Mouse (Mus musculus): Measurements from ENCODE around the gene Vldlr. TPM values are rescaled to one million over a fixed set of nuclear protein-coding genes. Genes with fewer than 3 reads are reported as not detected.

Vldlr gene
- polyA plus RNA-seq, 1 experiment from 2014 or later, result 36.4 TPM

DNA sequence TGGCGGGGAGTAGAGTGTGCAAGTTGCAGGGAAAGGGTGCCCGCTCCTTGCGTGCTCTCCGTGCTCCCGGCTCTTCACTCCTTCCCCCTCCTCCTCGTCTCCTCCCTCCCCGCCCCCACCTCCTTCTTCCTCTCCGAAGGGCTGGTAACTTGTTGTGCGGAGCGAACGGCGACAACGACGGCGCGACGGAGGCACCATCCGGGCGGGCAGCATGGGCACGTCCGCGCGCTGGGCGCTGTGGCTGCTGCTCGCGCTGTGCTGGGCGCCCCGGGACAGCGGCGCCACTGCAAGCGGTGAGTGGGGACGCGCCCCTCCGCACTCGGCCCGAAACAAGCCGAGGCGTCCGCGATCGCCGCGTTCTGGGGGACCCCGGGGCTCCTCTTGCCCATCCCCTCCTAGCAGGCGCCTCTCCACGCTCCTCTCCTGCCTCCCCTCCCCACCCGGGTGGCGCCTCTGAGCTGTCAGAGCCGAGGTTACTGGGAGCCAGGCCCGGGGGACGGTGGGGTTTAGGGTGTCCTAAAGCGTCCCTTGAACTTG, 1.2 kb downstream of the Vldlr start:
- H3K9ac ChIP-seq, result peak overlapping the region; percentile 89
- peak overlapping the region; percentile 96 for H3K27ac ChIP-seq
- no peaks in the 10 kb centered on the region for H3K9me3 ChIP-seq
- peak overlapping the region; percentile 95 for H3K4me2 ChIP-seq
- H3K4me3 ChIP-seq, result peak overlapping the region; percentile 78
- WGBS, result 0% methylated on average over 51 of the region's 52 CpGs
- no peaks in the 10 kb centered on the region for H3K27me3 ChIP-seq (replicated peaks)
- ATAC-seq (replicated peaks), result peak; percentile 79
- H3K36me3 ChIP-seq (replicated peaks), result no peaks in the 10 kb centered on the region
- peaks cover 46% of the 10 kb centered on the region for H3K4me1 ChIP-seq

GRCm38 (mm10) chr19:27217941-27218411, 1.7 kb downstream of the Vldlr start:
- H3K4me2 ChIP-seq, result peak overlapping the region; percentile 95
- H3K4me3 ChIP-seq, result peak overlapping the region; percentile 78
- H3K9me3 ChIP-seq, result no peaks in the 10 kb centered on the region
- H3K27ac ChIP-seq, result peak overlapping the region; percentile 96
- no peaks in the 10 kb centered on the region for H3K36me3 ChIP-seq (replicated peaks)
- H3K27me3 ChIP-seq (replicated peaks), result no peaks in the 10 kb centered on the region
- under 1% methylated on average over 32 of the region's 32 CpGs for whole genome bisulfite sequencing
- ATAC-seq (replicated peaks), result peak; percentile 57
- peak overlapping the region; percentile 89 for H3K9ac ChIP-seq
- H3K4me1 ChIP-seq, result peaks cover 49% of the 10 kb centered on the region

- H3K36me3 ChIP-seq (replicated peaks), result no peaks in the 10 kb centered on the region
- peak overlapping the region; percentile 89 for H3K9ac ChIP-seq
- peak overlapping the region; percentile 78 for H3K4me3 ChIP-seq
- H3K4me1 ChIP-seq, result peaks cover 50% of the 10 kb centered on the region
- peak overlapping the region; percentile 95 for H3K4me2 ChIP-seq
- peak; percentile 32 for ATAC-seq (replicated peaks)
- no peaks in the 10 kb centered on the region for H3K27me3 ChIP-seq (replicated peaks)
- WGBS, result under 1% methylated on average over 30 of the region's 30 CpGs
- peak overlapping the region; percentile 96 for H3K27ac ChIP-seq
- no peaks in the 10 kb centered on the region for H3K9me3 ChIP-seq
These were observed 2.4 kb downstream of the Vldlr start for GRCm38 (mm10) chr19:27218561-27219262.

GRCm38 (mm10) chr19:27219586-27219985, 3.3 kb downstream of the Vldlr start:
- no peak for ATAC-seq (replicated peaks)
- H3K4me1 ChIP-seq, result peaks cover 50% of the 10 kb centered on the region
- no peak overlapping the region for H3K27ac ChIP-seq
- H3K4me2 ChIP-seq, result peak overlapping the region; percentile 95
- no peaks in the 10 kb centered on the region for H3K36me3 ChIP-seq (replicated peaks)
- H3K9ac ChIP-seq, result no peak overlapping the region
- H3K9me3 ChIP-seq, result no peaks in the 10 kb centered on the region
- peak overlapping the region; percentile 78 for H3K4me3 ChIP-seq
- H3K27me3 ChIP-seq (replicated peaks), result no peaks in the 10 kb centered on the region

- no peak overlapping the region for H3K4me3 ChIP-seq
- H3K27me3 ChIP-seq (replicated peaks), result no peaks in the 10 kb centered on the region
- no peak for ATAC-seq (replicated peaks)
- H3K4me1 ChIP-seq, result peaks cover 41% of the 10 kb centered on the region
- no peak overlapping the region for H3K9ac ChIP-seq
- WGBS, result 85% methylated on average over 6 of the region's 6 CpGs
- no peak overlapping the region for H3K4me2 ChIP-seq
- no peaks in the 10 kb centered on the region for H3K9me3 ChIP-seq
- no peaks in the 10 kb centered on the region for H3K36me3 ChIP-seq (replicated peaks)
- no peak overlapping the region for H3K27ac ChIP-seq
These were observed 6.8 kb downstream of the Vldlr start for GRCm38 (mm10) chr19:27223046-27223445.

GRCm38 (mm10) chr19:27224356-27224755, 8.1 kb downstream of the Vldlr start:
- WGBS, result 63% methylated on average over 1 of the region's 1 CpGs
- no peak for ATAC-seq (replicated peaks)

DNA sequence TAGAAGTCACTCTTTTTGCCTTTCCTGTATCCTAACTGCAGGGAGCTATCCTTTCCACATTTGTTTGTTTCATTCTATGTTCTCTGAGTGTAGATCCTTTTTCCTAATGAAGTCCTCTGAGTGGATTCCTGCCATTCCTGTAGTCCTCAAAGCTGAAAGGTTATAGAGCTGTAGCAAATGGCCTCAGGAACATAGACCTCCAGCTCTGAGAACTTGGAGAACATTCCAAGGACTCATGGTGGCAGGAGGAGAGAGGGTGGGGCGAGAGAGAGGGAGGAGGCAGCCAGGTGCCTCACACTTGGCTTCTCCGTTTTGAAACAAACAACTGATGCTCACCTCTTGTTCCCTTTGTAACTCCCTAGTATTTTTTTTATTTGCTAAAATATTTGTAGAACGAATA, 10.3 kb downstream of the Vldlr start:
- no peak overlapping the region for H3K9ac ChIP-seq
- H3K4me1 ChIP-seq, result peaks cover 8% of the 10 kb centered on the region
- ATAC-seq (replicated peaks), result no peak
- H3K27ac ChIP-seq, result no peak overlapping the region
- peaks cover 6% of the 10 kb centered on the region for H3K36me3 ChIP-seq (replicated peaks)
- no peak overlapping the region for H3K4me2 ChIP-seq
- H3K9me3 ChIP-seq, result no peaks in the 10 kb centered on the region
- whole genome bisulfite sequencing, result 77% methylated on average over 3 of the region's 3 CpGs
- H3K4me3 ChIP-seq, result no peak overlapping the region
- no peaks in the 10 kb centered on the region for H3K27me3 ChIP-seq (replicated peaks)

More at GRCm38 (mm10) chr19:27224356-27224755, 8.1 kb downstream of the Vldlr start:
- H3K9ac ChIP-seq, result no peak overlapping the region
- no peaks in the 10 kb centered on the region for H3K9me3 ChIP-seq
- no peaks in the 10 kb centered on the region for H3K36me3 ChIP-seq (replicated peaks)
- no peak overlapping the region for H3K27ac ChIP-seq
- no peak overlapping the region for H3K4me2 ChIP-seq
- no peak overlapping the region for H3K4me3 ChIP-seq
- H3K27me3 ChIP-seq (replicated peaks), result no peaks in the 10 kb centered on the region
- H3K4me1 ChIP-seq, result peaks cover 29% of the 10 kb centered on the region

GRCm38 (mm10) chr19:27227131-27227530, 10.8 kb downstream of the Vldlr start:
- H3K36me3 ChIP-seq (replicated peaks), result peaks cover 11% of the 10 kb centered on the region
- ATAC-seq (replicated peaks), result no peak
- no peak overlapping the region for H3K27ac ChIP-seq
- H3K4me1 ChIP-seq, result peaks cover 8% of the 10 kb centered on the region; the same call in 1 of the 2 replicates
- H3K9ac ChIP-seq, result no peak overlapping the region
- no peak overlapping the region for H3K4me3 ChIP-seq
- H3K27me3 ChIP-seq (replicated peaks), result no peaks in the 10 kb centered on the region
- H3K4me2 ChIP-seq, result no peak overlapping the region
- H3K9me3 ChIP-seq, result no peaks in the 10 kb centered on the region
- WGBS, result 51% methylated on average over 4 of the region's 4 CpGs

DNA sequence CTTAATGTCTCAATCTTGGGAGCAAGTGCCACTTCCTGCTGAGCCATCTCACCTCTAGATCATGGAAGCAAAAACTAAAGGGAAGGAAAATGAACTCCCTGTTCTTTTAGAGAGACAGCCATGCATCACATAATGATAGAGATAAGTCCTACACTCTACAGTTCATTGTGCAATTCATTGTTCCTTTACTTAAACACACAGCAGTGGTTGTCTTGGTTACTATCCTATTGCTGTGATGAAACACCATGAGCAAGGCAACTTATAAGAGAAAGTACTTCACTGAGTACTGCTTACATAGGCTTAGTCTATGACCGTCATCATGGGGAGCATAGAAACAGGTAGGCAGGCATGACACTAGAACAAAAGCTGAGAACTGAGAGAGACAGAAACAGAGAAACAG, 12.0 kb downstream of the Vldlr start:
- WGBS, result 95% methylated on average over 1 of the region's 1 CpGs
- Histone ChIP-seq H3K9ac (no peak overlapping the region), H3K4me2 (no peak overlapping the region), H3K4me1 (0 out of 2 replicates have a peak, but pooled peaks cover 4% of the 10 kb centered on the region), H3K4me3 (no peak overlapping the region), H3K27ac (no peak overlapping the region), H3K36me3 (replicated peaks) (peaks cover 17% of the 10 kb centered on the region), H3K9me3 (no peaks in the 10 kb centered on the region), H3K27me3 (replicated peaks) (no peaks in the 10 kb centered on the region)
- no peak for ATAC-seq (replicated peaks)

DNA sequence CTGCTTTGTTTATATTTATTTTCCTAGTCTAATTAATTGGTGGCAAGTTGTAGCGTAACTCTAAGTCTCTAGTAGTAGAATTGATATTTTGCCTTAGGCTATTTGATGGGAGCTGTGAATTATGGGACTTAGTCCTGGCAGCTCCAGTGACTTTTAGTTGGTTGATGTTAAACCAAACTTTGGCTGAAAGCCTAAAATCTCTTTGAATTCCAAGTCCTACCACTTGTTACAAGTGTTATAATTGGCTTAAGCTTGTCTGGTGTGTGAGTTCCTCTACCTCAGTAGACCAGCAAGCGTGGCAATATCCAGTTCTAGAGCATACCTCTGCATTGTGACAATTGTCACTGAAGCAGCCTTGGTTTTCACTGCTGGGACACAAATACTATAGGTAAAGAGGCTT, 17.1 kb downstream of the Vldlr start:
- Histone ChIP-seq H3K4me2 (no peak overlapping the region), H3K9me3 (no peaks in the 10 kb centered on the region), H3K4me3 (no peak overlapping the region), H3K27me3 (replicated peaks) (no peaks in the 10 kb centered on the region), H3K36me3 (replicated peaks) (peaks cover 40% of the 10 kb centered on the region), H3K27ac (no peak overlapping the region), H3K4me1 (no peaks in the 10 kb centered on the region), H3K9ac (no peak overlapping the region)
- no peak for ATAC-seq (replicated peaks)
- 86% methylated on average over 2 of the region's 2 CpGs for WGBS

- ATAC-seq (replicated peaks), result no peak
- no peaks in the 10 kb centered on the region for H3K9me3 ChIP-seq
- no peaks in the 10 kb centered on the region for H3K27me3 ChIP-seq (replicated peaks)
- no peak overlapping the region for H3K9ac ChIP-seq
- H3K4me2 ChIP-seq, result no peak overlapping the region
- no peak overlapping the region for H3K4me3 ChIP-seq
- no peak overlapping the region for H3K27ac ChIP-seq
- 95% methylated on average over 4 of the region's 4 CpGs for WGBS
- peaks cover 75% of the 10 kb centered on the region for H3K36me3 ChIP-seq (replicated peaks)
- no peaks in the 10 kb centered on the region for H3K4me1 ChIP-seq
These were observed 23.6 kb downstream of the Vldlr start for GRCm38 (mm10) chr19:27239913-27240312.

DNA sequence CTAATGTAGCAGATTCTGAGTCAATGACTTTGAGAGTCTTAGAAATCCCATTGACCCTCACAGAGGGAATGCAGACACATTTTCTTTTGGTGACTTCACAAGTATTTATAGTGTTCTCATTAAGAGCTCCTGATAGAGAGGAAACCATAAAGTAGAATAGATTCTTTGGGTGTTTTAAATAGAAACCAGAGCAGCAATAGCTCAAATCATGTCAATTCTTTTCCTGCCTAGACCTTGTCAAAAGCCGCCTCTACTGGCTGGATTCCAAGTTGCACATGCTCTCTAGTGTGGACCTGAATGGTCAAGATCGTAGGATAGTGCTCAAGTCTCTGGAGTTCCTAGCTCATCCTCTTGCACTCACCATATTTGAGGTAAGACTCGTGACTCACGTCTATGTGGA, 27.2 kb downstream of the Vldlr start:
- no peak overlapping the region for H3K27ac ChIP-seq
- H3K36me3 ChIP-seq (replicated peaks), result peaks cover 88% of the 10 kb centered on the region
- WGBS, result 95% methylated on average over 4 of the region's 4 CpGs
- no peak overlapping the region for H3K4me3 ChIP-seq
- no peaks in the 10 kb centered on the region for H3K27me3 ChIP-seq (replicated peaks)
- no peaks in the 10 kb centered on the region for H3K9me3 ChIP-seq
- H3K4me2 ChIP-seq, result no peak overlapping the region
- no peak overlapping the region for H3K9ac ChIP-seq
- ATAC-seq (replicated peaks), result no peak
- no peaks in the 10 kb centered on the region for H3K4me1 ChIP-seq

DNA sequence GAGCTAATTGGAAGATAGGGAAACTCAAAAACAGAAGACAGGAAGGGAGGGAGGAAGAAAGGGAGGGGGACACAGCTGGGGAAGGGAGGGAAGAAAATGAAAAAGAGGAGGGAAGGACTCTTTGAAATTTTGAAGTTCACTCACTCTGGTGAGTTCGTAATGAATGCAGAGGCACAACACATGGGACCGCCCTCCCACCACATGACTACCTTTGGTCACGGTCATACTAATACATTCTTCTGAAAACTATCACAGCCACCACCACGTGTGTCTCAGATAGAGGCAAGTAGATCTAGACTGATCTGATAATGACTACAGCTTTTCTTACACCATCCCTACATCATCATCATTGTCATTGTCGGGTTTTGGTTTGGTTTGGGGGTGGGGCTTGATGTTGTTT, 38.5 kb downstream of the Vldlr start:
- H3K9ac ChIP-seq, result no peak overlapping the region
- H3K36me3 ChIP-seq (replicated peaks), result peaks cover 12% of the 10 kb centered on the region; the same call in 1 of the 2 replicates
- WGBS, result 86% methylated on average over 5 of the region's 5 CpGs
- no peak for ATAC-seq (replicated peaks)
- no peaks in the 10 kb centered on the region for H3K27me3 ChIP-seq (replicated peaks)
- H3K27ac ChIP-seq, result no peak overlapping the region
- H3K4me2 ChIP-seq, result no peak overlapping the region
- no peaks in the 10 kb centered on the region for H3K9me3 ChIP-seq
- no peaks in the 10 kb centered on the region for H3K4me1 ChIP-seq
- H3K4me3 ChIP-seq, result no peak overlapping the region

All from midbrain, embryonic 15.5 days (tissue).